Mouse (Mus musculus) left cerebral cortex, adult 8-10 months (tissue): ENCODE results near the gene Taf1. TPM values are rescaled to one million over a fixed set of nuclear protein-coding genes. Genes with fewer than 3 reads are reported as not detected.

Experiments used
- DNase-seq, 2 experiments: peaks; one replicate each; pipeline ENCODE4 v3.0.0; 2022; ENCODE audit warnings: low spot score in 2 of 2
- total RNA-seq, 4 experiments: library from RNA; stranded (reverse); gene quantifications; 2 replicates each; pipeline ENCODE4 v1.2.4; 2022

Taf1 gene
- total RNA-seq = 10 to 100 TPM; 47.2 to 50.1 (median 48.3) TPM

DNA sequence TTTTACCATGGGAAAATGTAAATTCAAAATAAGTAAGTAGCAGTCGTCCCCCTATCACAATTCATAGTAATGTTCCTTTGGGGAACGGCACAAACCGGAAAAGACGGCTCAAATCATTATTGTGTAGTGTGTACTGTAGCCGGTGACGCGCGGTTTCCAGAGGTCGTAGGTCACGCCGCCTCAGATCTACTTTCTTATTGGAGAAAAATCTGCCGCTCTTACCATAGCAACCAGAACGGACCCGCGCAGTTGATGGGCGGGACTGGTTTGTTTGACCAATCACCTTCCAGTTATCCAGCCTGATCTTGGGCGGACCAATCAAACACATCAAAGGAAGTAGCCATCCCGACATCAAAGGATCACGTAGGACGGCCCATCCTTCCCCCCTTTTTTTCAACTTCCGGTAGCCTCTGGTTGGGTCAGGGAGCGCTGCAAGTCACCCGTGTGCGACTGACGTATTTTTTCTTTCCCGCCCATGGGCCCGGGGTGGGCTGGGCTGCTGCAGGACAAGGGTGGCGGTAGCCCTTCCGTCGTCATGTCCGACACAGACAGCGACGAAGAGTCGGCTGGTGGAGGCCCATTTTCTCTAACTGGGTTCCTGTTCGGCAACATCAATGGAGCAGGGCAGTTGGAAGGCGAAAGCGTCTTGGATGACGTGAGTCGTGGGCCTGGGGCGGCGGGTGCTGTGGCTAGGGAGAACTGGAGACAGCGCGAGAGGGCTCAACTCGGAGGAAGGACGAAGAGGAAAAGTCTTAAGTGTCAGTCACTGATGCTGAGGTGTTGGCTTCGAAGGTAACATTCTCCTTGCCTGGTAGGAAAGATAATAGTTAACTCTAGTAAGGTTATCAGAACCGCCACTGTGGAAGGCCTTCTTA lies at the start of gene Taf1:
Gene Taf1 (plus strand): TSS at position 388 of the 875 bp plus-strand sequence.
- DNase-seq = peak; percentile 85 to 97

DNA sequence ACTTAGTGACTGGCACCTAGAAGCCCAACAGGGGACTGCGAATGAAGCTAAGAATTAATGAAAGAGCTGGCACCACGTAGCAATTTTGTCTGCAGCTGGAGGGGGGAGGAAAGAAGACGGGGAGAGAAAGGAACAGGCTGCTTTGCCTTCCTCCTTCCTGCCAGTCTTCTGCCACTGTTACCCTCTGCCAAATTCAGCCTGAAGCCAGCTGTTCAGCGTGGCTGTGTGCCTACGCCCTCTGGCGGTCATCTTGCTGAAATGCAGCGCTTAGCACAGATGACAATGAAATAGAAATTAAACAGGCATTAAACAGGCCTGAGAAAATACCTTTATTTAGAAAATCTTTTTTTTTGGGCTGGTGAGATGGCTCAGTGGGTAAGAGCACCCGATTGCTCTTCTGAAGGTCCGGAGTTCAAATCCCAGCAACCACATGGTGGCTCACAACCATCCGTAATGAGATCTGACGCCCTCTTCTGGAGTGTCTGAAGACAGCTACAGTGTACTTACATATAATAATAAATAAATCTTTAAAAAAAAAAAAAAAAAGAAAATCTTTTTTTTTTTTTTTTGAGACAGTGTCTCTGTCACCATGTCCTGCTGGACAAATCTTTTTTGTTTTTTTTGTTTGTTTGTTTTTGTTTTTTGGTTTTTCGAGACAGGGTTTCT lies 45.9 kb upstream of the Taf1 start:
- peak; percentile 4 to 13 for DNase-seq

DNA sequence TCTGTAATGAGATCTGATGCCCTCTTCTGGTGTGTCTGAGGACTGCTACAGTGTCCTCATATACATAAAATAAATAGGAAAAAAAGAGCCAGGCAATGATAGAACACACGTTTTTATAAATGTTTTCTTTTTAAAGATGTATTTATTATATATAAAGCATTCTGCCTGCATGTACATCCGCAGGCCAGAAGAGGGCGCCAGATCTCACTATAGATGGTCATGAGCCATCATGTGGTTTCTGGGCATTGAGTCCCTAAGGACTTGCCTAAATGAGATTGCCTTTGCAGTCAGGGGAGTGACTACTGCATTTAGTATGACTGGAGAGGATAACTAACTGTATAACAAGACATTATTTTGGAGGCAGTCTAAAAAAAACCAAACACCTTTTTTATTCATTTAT lies 27.9 kb upstream of the Taf1 start:
- no peak for DNase-seq

DNA sequence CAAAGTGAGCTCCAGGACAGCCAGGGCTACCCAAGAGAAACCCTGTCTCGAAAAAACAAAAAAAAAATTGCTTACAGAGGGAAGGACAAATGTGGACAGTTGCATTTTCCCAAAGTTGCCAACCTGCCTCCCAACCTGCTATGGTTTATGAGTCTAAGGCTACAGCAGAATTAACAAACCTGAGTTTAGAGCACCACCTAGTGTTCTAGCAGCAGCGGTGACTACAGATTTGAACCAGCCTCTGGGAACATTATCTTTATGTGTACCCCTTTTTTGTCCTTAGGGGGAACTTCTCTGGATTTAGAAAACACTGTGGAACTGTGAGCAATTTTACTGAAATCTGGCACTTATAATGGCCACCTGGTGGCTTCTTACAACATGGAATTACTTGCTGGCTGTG lies 16.8 kb upstream of the Taf1 start:
- no peak for DNase-seq

DNA sequence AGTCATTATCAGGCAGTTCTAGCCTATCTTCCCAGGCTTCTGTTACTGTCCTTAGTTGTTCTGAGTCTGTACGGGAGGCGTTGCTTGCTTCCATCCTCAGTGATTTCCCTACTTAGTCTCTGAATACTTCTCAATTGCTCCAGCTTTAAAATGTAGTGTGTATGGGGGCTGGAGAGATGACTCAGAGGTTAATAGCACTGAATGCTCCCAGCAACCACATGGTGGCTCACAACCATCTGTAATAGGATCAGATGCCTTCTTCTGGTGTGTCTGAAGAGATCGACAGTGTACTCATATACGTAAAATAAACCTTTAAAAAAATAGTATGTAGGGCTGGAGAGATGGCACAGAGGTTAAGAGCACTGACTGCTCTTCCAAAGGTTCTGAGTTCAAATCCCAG lies 14.5 kb upstream of the Taf1 start:
- DNase-seq = no peak

DNA sequence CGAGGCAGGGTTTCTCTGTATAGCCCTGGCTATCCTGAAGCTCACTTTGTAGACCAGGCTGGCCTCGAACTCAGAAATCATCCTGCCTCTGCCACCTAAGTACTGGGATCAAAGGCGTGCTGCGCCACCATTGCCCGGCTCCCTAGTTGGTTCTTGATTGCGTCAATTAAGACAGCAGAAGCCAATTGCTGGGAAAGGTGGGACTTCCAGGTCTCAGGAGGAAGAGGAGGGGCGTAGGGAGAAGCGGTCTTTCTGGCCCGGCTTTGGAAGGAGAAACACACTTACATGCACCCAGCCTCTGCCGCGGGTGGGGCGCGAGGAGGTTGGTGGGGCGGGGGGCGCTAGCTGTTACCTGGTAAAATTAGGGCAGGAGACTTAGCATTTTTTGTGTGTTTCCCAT lies 10.5 kb upstream of the Taf1 start:
- no peak for DNase-seq

DNA sequence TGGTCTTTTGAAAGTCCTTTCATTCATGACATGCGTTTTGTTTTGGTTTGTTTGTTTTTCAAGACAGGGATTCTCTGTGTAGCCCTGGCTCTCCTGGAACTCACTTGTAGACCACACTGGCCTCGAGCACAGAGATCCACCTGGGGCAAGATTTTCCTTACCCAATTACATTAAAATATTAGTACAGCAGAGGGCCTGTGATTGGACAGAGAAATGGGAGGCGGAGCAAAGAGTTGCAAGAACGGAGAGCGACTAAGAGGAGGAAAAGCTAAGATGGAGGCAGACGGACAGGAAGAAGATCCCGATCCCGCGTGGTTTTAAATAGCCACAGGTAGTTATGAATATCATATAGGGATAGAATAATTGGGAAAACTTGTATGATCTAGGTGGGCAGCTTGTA lies 5.2 kb upstream of the Taf1 start:
- no peak for DNase-seq

DNA sequence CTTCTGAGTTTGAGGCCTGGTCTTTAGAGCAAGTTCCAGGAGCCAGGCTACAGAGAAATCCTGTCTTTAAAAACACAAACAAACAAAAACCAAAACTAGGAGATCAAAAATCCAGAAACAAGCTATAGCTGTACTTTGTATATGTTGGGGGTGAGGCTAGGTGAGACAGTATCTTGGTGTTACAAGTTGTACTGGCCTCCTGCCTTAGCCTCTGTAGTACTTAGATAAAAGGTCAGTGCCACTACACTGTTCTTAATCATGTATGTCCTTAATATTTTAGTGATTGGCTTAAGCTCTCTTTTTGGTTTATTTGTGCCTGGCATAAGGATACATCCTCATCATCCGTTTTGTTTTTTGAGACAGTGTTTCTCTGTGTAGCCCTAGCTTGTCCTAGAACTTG lies 52.9 kb downstream of the Taf1 start:
- no peak for DNase-seq

DNA sequence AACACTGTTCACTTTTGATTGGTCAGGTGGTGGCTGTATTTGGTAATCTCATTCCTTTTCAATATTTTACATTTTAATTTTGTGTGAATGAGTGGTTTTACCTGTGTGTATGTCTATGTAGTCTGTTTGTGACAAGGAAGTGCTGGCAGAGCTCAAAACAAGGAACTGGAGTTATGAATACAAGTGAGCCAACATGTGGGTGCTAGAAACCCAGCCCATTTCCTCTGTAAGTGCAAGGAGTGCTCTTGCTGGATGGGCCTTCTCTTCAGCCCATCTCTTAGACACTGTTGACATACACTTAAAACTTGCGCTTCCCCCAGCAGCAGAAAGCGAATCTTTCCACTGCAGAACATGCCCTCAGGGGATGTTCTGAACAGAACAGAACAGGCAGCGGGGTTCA lies 83.6 kb downstream of the Taf1 start:
- DNase-seq = no peak

DNA sequence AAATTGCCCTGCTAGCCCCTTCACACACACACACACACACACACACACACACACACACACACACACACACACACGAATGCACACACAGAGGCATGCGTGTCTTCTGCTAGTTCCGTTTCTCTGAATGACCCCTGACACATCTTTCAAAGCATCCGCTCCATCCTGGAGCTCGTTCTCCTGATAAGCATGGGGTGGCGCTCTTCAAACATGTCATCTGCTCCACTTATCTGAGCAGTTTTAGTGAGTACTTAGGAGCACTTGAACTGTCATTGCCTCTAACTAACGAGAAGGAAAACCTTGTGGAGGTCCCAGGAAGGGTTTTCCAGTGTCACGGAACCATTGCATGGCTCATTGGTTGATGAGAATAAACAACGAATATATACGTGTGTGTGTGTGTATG lies 85.4 kb downstream of the Taf1 start:
- DNase-seq = no peak

DNA sequence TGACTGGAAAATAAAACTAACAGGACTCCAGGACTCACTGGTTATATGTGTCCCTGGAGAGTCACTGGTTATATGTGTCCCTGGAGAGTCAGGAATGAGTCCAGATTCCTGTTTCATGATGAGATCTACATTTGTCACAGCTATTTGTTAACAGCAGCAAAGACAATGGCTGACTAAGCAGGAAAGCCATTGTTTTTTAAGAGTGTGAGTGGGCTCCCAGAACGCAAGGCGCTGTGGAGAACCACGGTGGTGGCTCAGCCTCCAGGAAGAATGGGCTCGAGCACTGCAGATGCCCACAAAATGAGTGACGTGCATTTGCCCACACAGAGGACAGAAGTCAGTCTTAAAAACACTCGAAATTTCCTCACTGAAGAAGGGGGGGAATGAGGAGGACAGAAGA lies 87.8 kb downstream of the Taf1 start:
- no peak for DNase-seq

DNA sequence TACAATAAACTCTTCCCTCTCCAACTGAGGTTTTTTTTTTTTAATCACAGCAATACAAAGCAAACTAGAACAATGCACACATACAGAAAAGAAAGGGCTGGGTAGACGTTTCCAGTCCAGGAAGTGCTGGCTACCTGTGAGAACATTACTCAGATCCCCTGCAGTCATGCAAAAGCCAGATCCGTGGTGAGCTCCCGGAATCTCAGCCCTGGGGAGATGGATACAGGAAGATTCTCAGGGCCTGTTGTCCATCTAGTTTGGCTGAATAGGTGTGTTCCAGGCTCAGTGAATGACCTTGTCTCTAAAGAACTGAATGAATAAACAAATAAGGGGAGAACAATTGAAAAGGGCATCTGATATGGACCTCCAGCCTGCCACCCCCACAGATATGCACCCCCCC lies 90.0 kb downstream of the Taf1 start:
- no peak for DNase-seq

DNA sequence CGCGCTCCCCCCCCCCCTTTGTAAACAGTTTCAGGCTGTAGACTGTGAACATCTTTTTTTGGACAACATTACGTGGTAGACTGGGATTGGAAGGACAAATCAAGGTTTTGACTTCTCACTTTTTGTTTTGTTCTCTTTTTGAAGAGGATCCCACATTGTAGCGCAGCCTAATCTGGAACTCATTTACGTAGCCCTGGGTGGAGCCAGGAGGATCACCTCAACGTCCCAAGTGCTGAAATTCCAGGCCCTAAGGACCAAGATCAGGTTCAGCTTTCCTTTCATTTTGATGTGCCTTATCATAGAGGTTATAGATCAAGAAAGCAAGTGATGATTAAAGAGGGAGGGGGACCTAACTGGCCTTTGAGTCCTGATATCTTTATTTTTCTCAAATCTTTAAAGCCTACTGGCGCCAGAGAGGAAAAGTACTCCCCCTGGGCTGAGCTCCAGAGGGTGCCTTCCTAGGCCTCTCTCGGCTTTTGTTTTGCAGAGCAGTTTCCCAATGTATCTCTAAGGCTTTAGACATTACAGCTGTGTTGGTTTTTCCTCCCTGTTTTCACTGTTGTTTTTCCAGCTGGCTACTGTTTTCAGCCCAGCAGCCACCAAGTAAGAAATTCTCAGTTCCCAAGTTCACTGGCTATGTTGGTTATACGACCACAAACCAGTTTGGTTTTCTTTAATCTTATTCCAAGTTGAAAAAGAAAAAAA lies 104.4 kb downstream of the Taf1 start:
- DNase-seq = no peak

DNA sequence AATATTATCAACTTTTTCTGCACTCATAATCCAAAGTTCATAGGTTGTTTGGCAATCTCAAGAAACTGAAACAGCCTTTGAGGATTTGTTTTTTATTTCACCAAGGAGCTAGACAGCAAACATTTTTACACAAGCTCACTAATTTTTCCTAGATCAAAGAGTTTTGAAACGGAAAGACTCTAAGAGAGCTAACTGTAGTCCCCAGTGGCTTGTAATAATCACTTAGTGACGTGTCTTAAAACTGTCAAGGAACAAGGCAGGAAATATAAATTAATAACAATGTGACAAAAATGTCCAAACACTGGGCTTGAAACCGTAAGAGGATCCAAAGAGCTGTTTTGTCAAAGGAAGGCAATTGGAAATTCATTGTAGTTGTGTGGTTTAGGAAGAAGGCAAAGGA lies 106.3 kb downstream of the Taf1 start:
- no peak for DNase-seq

DNA sequence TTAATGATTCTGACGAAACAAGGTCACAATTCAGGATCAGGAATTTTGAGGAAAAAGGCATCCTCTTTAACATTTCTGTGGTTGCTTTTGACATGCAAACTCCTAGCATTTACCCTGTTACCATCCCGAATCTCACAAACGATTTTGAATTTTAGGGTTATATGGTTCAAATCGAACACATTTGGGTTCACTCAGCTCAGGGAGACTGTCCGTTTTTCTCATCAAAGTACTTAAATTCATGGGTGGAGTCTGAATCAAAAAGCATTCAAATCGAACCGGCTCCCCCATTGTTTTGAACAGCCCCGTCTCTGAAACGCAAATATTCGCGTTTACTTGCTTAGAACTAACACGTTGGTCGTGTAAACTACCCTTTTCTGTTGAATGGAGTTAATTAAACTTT lies 106.8 kb downstream of the Taf1 start:
- no peak for DNase-seq

DNA sequence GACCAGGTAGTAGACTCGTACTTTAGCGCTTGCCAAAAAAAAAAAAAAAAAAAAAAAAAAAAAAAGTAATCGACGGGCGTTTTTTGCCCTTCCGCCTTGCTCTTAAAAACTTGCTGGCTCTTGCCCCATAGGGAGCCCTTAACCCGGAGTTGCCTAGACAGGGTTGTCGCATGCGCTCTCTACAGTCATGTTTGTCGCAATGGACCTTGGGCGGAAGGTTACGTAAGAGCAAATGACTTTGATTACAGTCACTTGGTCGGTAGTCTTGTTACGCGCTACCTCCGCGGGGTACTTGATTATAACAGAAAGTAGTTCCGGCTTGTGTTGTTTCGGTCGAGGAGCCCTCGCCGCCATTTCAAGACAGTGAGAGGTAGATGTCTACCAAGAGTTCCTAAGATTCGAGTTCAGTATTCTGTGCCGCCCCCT lies 107.2 kb downstream of the Taf1 start, which contains the start of gene Ogt:
Gene Ogt (plus strand): TSS at position 320 of the 426 bp plus-strand sequence.
- DNase-seq = peak; percentile 81 to 83

DNA sequence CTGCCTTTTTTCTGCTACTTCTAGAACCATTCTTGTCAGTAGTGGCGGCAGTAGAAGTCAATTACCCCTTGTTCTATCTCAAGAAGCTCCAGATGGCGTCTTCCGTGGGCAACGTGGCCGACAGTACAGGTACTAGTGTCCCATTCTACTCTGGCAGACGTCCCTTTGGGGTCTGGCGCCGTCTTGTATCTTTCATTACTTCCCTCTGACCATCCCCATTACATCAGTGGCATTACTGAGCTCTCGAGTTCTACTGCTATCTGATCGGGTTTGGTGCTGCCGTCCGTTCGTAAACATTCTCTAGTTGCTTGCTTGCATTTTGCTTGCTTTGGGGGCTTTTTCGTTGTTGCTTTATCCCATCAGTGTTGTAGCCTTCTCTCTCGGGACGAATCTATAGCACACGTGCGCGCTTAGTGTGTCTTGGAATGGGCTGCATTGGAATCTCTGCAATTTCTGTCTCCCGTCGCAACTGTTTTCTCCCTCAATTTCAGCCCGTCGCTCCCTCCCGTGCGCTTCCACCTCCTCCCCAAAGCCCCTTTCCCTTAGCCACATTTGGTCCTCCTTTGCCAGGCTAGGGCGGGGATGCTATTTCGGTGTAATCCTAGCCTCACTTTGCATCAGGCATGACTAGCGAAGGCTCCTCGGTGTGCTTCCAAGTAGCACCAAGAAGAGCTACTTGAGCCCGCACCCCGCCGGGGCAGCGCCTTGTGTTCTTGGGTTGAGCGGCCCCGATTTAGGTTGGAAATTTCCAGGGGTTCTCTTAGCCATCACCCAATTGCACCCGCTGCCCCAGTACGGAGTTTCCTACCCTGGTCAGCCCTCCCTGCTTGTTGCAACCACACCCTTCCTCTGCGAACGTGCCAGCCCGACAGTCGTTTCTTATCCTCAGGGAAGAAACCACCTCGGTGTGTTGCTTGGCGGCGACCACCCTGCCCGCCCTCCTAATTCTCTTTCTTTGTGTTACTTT lies 107.9 kb downstream of the Taf1 start:
- DNase-seq = peak; percentile 12 to 25

DNA sequence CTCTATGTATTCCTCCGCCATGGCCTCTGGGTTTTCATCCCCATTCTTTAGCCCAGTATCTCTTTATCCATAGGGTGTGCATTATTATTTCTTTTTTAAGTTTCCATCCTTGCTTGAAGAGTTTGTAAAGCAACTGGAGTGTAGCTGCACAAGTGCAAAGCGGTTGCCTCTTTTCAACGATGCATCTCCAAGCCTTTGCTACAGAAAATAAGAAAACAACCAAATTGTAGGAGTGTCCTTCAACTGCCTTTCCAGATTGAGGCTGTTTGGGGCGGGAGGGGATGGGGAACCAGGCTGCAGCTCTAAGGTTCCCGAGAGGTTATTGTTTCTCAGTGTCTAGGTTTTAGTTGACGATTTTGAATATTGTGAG lies 108.6 kb downstream of the Taf1 start:
- DNase-seq = no peak

DNA sequence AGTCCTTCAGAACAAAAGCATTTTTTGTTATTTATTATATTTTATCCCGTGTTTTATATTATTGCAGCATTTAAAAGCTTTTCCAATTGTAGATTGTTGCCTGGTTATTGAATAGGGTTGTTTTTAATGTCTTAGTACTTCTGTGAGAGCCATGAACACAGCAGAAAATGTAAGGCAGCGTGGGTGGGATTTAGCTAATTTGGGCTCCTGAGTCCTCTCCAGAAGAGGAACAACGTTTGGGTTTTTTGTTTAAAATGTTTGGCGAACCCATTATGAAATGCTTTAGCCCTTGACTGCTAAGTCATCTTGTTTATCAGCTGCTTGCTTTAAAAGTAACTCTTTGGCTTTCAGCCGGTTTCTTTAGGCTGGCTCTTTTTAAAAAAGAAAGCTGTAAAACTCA lies 109.6 kb downstream of the Taf1 start:
- DNase-seq = no peak

DNA sequence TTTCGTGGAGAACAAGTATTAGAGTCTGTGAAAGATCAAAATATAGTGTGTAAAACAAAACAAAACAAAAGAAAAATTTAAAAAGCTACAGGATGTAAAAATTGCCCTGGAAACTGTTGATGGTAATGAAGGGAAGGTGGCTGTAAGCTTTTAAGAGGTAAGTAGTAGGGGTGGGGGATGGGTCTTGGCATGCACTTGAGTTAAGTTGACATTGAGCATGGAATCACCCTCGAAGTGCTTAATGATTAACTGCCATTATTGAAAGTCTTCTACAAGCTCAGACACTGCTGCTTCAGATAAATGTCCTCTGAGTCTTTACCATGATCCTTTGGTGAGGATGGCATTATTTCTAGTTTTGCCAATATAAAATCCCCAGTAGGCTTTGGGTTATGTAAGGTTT lies 112.8 kb downstream of the Taf1 start:
- DNase-seq = no peak

DNA sequence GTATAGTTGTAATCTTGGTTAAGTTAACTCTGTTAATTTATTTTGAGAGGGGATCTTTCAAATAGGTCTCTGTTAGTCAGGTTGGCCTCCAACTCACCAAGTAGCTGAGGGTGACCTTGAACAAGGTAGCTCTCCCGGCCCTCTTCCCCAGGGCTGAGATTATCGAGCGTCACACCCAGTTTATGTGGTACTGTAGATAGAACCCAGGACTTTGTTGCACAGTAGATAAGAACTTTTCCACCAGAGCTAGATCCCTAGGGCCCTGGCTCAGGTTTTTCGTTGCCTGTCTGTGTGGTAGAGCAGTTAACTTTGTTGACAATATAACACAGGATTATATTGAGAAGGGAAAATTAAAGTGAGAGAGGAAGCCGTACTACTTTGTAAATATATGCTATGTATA lies 114.1 kb downstream of the Taf1 start:
- DNase-seq = no peak
